Mouse (Mus musculus) brown adipose tissue, adult 24 weeks (tissue): ENCODE results near the gene Vmn1r165. TPM values are rescaled to one million over a fixed set of nuclear protein-coding genes. Genes with fewer than 3 reads are reported as not detected.
"Not testable (repeated sequence)": the region's sequence is repeated elsewhere in the genome, so short reads cannot be mapped to it uniquely, and the experiment has no call there.

Source experiments
- H3K27ac ChIP-seq: fragments of 200-500 bp; replicated peaks from 2 replicates; pipeline ENCODE4 v1.5.1; 2012; ENCODE audit warnings: low read depth, mild to moderate bottlenecking, low read length
- H3K4me1 ChIP-seq: fragments of 200-500 bp; 2 replicates; pipeline ENCODE4 v1.6.1; 2012; ENCODE audit warnings: low read length, mixed read lengths; ENCODE audit not compliant: control insufficient read depth, insufficient read depth, insufficient read length
- H3K4me3 ChIP-seq: fragments of 200-500 bp; 2 replicates; pipeline ENCODE4 v1.5.1; 2012; ENCODE audit warnings: low read depth, mild to moderate bottlenecking, low read length, moderate library complexity; ENCODE audit not compliant: insufficient read depth
- polyA plus RNA-seq: library from polyadenylated mRNA; stranded (reverse); fragments of >200 nt; gene quantifications from 2 replicates; pipeline ENCODE4 v1.2.4, GENCODE M21; 2012; ENCODE audit not compliant: missing spikeins, insufficient read depth, insufficient read length

Vmn1r165 gene
- polyA plus RNA-seq = not detected in 2 replicates

DNA sequence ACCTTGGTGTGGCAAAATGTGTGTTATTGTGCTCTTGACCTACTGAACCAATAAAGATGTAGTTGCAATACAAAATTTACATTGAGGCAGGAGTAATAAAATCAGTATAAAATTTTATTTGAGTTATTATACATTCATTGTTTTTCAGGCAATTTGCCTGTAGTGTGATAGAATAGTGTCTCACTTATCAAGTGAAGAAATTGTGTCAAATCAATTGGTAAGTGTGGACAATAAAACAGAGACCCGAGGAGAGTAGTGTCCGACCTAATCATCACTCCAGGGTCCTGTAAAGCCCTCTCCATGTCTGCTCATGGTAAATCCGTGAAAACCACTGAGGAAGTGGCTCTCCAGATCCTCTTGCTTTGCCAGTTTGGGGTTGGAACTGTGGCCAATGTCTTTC is at the start of gene Vmn1r165:
Gene Vmn1r165, plus strand, starts transcription at position 301 of the 400 bp plus-strand sequence.
- H3K4me1 ChIP-seq, H3K27ac ChIP-seq, H3K4me3 ChIP-seq: not testable (repeated sequence)

DNA sequence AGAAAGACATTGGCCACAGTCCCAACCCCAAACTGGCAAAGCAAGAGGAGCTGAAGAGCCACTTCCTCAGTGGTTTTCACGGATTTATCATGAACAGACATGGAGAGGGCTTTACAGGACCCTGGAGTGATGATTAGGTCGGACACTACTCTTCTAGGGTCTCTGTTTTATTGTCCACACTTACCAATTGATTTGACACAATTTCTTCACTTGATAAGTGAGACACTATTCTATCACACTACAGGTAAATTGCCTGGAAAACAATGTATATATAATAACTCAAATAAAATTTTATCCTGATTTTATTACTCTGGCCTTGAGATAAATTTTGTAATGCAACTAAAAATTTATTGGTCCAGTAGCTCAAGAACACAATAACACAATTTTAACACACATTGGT is 34.5 kb downstream of the Vmn1r165 start, which contains the start of gene Vmn1r166:
Gene Vmn1r166, minus strand, starts transcription at position 101 of the 400 bp plus-strand sequence.
- not testable (repeated sequence) for H3K27ac ChIP-seq, H3K4me1 ChIP-seq, H3K4me3 ChIP-seq

Other genes starting within 250 kb of the Vmn1r165 start
- not detected in 2 replicates for gene Gm4214, start 232.7 kb upstream of the Vmn1r165 start, polyA plus RNA-seq
- not detected in 2 replicates for gene Gm4216, start 197.4 kb upstream of the Vmn1r165 start, polyA plus RNA-seq
- gene Vmn1r163, start 161.8 kb upstream of the Vmn1r165 start, polyA plus RNA-seq = not detected in 2 replicates
- gene Gm8720, start 149.9 kb upstream of the Vmn1r165 start, polyA plus RNA-seq = not detected in 2 replicates
- not detected in 2 replicates for gene Gm10662, start 72.9 kb upstream of the Vmn1r165 start, polyA plus RNA-seq
- not detected in 2 replicates for gene Vmn1r166, start 34.4 kb downstream of the Vmn1r165 start, polyA plus RNA-seq
- gene Gm6902, start 61.6 kb downstream of the Vmn1r165 start, polyA plus RNA-seq = not detected in 2 replicates
- not detected in 2 replicates for gene Nlrp4e, start 83.9 kb downstream of the Vmn1r165 start, polyA plus RNA-seq
- gene Nlrp5, start 168.6 kb downstream of the Vmn1r165 start, polyA plus RNA-seq = not detected in 2 replicates